Mouse (Mus musculus) midbrain, embryonic 16.5 days (tissue): ENCODE measurements around the gene Mtcp1. TPM values are rescaled to one million over a fixed set of nuclear protein-coding genes. Genes with fewer than 3 reads are reported as not detected.

Experiments
- ATAC-seq: fragments of 200-750 bp; cut with Nextera tagmentation; 2 replicates; pipeline ENCODE4 v1.8.0; 2017; ENCODE audit warnings: moderate TSS enrichment
- H3K27ac ChIP-seq: fragments of 300-500 bp; sonication (generic); 2 replicates; pipeline ENCODE4 v1.5.1; 2014; ENCODE audit warnings: mild to moderate bottlenecking, low read length, mixed read lengths
- H3K27me3 ChIP-seq: fragments of 300-500 bp; sonication (generic); 2 replicates; pipeline ENCODE4 v1.6.1; 2014; ENCODE audit warnings: low read depth, low read length, mixed read lengths; ENCODE audit not compliant: control insufficient read depth, insufficient read depth
- H3K36me3 ChIP-seq: fragments of 300-500 bp; sonication (generic); 2 replicates; pipeline ENCODE4 v1.6.1; 2014; ENCODE audit warnings: mild to moderate bottlenecking, low read length, moderate library complexity, mixed read lengths; ENCODE audit not compliant: control insufficient read depth, insufficient read depth
- H3K4me1 ChIP-seq: fragments of 300-500 bp; sonication (generic); 2 replicates; pipeline ENCODE4 v1.6.1; 2014; ENCODE audit warnings: mild to moderate bottlenecking, low read length, mixed read lengths; ENCODE audit not compliant: control insufficient read depth, insufficient read depth
- H3K4me2 ChIP-seq: fragments of 300-500 bp; sonication (generic); 2 replicates; pipeline ENCODE4 v1.6.1; 2014; ENCODE audit warnings: mild to moderate bottlenecking, low read length, mixed read lengths
- H3K4me3 ChIP-seq: fragments of 300-500 bp; sonication (generic); 2 replicates; pipeline ENCODE4 v1.5.1; 2014; ENCODE audit warnings: low read depth, mild to moderate bottlenecking, low read length, moderate library complexity, mixed read lengths
- H3K9ac ChIP-seq: fragments of 300-500 bp; sonication (generic); 2 replicates; pipeline ENCODE4 v1.6.1; 2014; ENCODE audit warnings: low read depth, low read length, mixed read lengths
- H3K9me3 ChIP-seq: fragments of 300-500 bp; sonication (generic); replicated peaks from 2 replicates; pipeline ENCODE4 v1.6.1; 2014; ENCODE audit warnings: mild to moderate bottlenecking, low read length, mixed read lengths; ENCODE audit not compliant: control insufficient read depth, poor library complexity, severe bottlenecking
- WGBS: fragments of 180-500 bp; shearing (Covaris S2); extraction: QIAGEN DNeasy Blood & Tissue Kit; methylation state at CpG from one replicate; pipeline ENCODE4 v1.1.7; 2014; 5-methylcytosine and 5-hydroxymethylcytosine counted together
- polyA plus RNA-seq: library from polyadenylated mRNA; unstranded; fragments of >200 nt; fragmentation: Nextera tagmentation; extraction: Ambion mirVana; gene quantifications from 2 replicates; pipeline ENCODE4 v1.2.1, GENCODE M21; 2015

The Mtcp1 gene
- polyA plus RNA-seq, 1 experiment from 2014 or later = 7.3 TPM

DNA sequence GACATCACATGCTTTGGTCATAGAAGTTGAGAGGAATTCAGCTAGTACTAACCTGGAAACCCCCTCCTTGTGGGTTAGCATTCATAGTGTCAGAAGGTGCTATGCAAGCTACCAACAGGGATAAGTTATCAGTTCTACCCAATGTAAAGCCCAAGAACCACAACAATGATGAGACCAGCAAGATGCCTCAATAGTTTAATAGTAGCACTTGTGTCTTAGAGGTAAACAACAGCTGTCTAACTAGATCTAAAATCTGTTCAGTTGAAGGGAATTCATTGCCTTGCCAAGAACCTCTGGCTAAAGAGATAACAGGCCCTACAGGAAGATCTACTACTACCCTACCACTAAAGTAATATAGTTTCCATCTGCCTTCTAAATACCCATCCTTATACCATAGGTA is 39.6 kb downstream of the Mtcp1 start:
- Histone ChIP-seq H3K4me2 (no peak overlapping the region), H3K4me1 (no peaks in the 10 kb centered on the region), H3K36me3 (no peaks in the 10 kb centered on the region), H3K27ac (no peak overlapping the region), H3K27me3 (no peaks in the 10 kb centered on the region), H3K4me3 (no peak overlapping the region), H3K9me3 (no peaks in the 10 kb centered on the region), H3K9ac (no peak overlapping the region)
- no peak for ATAC-seq

DNA sequence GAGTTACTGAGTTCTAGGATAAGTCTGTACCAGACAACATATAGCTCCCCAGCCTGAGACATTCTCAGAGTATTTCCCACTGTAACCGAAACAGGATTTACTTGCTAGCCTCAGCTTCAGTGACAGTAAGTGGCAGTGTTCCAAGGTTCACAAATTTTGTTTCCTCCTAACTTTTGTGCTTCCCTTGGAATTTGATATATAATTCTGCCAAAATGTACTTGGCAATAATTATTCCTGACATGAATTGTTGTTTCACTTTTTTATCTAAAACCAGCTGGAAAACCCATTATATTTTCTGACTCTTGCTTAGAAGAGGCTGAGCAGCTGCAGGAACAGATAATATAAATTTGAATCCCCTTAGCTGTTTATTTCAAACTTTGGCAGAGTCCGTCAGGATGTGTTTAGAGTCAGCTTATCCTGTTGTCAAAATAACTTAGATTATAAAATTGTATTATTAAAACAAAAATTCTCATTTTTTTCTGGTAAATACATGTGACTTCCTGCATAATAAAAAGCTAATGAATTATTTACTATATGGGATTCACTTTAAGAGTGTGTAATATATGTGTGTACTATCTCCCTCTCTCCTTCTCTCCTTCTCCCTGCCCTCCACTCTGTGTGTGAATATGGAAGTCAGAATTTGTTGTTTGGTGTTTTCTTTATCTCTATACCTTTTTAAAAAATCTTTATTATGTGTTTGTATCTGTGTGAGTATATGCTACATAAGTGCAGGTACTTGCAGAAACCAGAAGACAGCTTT is 43.5 kb downstream of the Mtcp1 start:
- H3K36me3 ChIP-seq = no peaks in the 10 kb centered on the region
- H3K9me3 ChIP-seq = no peaks in the 10 kb centered on the region
- H3K9ac ChIP-seq = no peak overlapping the region
- WGBS = 76% methylated on average over 2 of the region's 2 CpGs
- no peaks in the 10 kb centered on the region for H3K27me3 ChIP-seq
- ATAC-seq = no peak
- no peak overlapping the region for H3K4me3 ChIP-seq
- H3K27ac ChIP-seq = no peak overlapping the region
- H3K4me2 ChIP-seq = no peak overlapping the region
- no peaks in the 10 kb centered on the region for H3K4me1 ChIP-seq

DNA sequence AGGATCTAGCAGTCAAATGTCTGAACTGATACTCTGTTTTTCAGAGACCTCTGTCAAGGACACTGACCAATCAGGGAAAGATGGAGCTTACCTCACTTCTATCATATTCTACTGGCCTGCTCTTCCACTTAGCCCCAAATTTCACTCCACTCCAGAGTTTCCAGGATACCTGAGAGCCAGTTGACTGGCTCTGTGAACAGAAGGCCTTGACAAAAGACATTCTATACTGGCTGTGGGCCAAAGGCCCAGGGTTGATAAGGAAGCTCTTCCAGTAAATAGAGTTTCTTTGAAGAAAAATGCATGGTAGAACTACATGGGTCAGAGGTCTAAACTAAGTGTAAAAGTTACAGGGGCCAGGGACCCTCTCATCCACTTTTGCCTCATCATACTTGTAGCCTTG is 46.2 kb downstream of the Mtcp1 start:
- H3K9ac ChIP-seq = no peak overlapping the region
- H3K27me3 ChIP-seq = no peaks in the 10 kb centered on the region
- H3K4me1 ChIP-seq = no peaks in the 10 kb centered on the region
- H3K4me3 ChIP-seq = no peak overlapping the region
- H3K9me3 ChIP-seq = no peaks in the 10 kb centered on the region
- no peak overlapping the region for H3K4me2 ChIP-seq
- ATAC-seq = no peak
- no peak overlapping the region for H3K27ac ChIP-seq
- H3K36me3 ChIP-seq = no peaks in the 10 kb centered on the region

Other genes starting within 250 kb of the Mtcp1 start
- 29.5 and 33.5 TPM in 2 replicates for gene Fundc2, start 34.2 kb downstream of the Mtcp1 start, polyA plus RNA-seq
- 1.4 and 1.5 TPM in 2 replicates for gene F8, start 34.0 kb downstream of the Mtcp1 start, polyA plus RNA-seq
- 25.7 and 26.4 TPM in 2 replicates for gene Cmc4, start within 50 bp of the Mtcp1 start, polyA plus RNA-seq
- gene Brcc3, start within 50 bp of the Mtcp1 start, polyA plus RNA-seq = 38.2 and 45.2 TPM in 2 replicates
- 329 and 334 TPM in 2 replicates for gene Vbp1, start 97.7 kb upstream of the Mtcp1 start, polyA plus RNA-seq
- 28.5 and 31.1 TPM in 2 replicates for gene Rab39b, start 161.6 kb upstream of the Mtcp1 start, polyA plus RNA-seq